Mouse (Mus musculus): Measurements from ENCODE around the gene Rab36. TPM values are rescaled to one million over a fixed set of nuclear protein-coding genes. Genes with fewer than 3 reads are reported as not detected.
A peak's percentile ranks its signal among the peaks of the same experiment; 100 is the strongest.

Gene Rab36
- 1.5 TPM in 2 replicates for polyA plus RNA-seq (2015; fragmentation: Nextera tagmentation; extraction: Ambion mirVana)

GRCm38 (mm10) chr10:75036883-75037379, at the start of gene Rab36:
Gene Rab36 (plus strand): TSS chr10:75037058.
- WGBS (ENCODE audit: insufficient replicate concordance), result under 1% methylated on average over 36 of the region's 36 CpGs
- H3K4me1 ChIP-seq (ENCODE audit: control insufficient read depth, low read depth, low read length), result peaks cover 3% of the 10 kb centered on the region
- no peak within 1 kb of the TSS for H3K27ac ChIP-seq (ENCODE audit: low read length)
- H3K27me3 ChIP-seq (ENCODE audit: control insufficient read depth, insufficient read depth, low read depth, low read length), result no peaks in the 10 kb centered on the region
- peak within 1 kb of the TSS; percentile 47 for H3K4me3 ChIP-seq (ENCODE audit: low read depth, low read length)
- peak within 1 kb of the TSS; percentile 64 for H3K4me2 ChIP-seq (ENCODE audit: low read depth, low read length)
- ATAC-seq (ENCODE audit: low read depth), result peak; percentile 93
- no peaks in the 10 kb centered on the region for H3K36me3 ChIP-seq (ENCODE audit: control insufficient read depth, insufficient read depth)
- H3K9ac ChIP-seq (ENCODE audit: low read depth, low read length), result peak within 1 kb of the TSS; percentile 28; the same call in 1 of the 2 replicates
- H3K9me3 ChIP-seq (replicated peaks; ENCODE audit: control insufficient read depth, low read length), result no peaks in the 10 kb centered on the region

GRCm38 (mm10) chr10:74987698-74988470, 49.0 kb upstream of the Rab36 start:
- Histone ChIP-seq H3K27ac (ENCODE audit: low read length) (no peak overlapping the region), H3K4me1 (ENCODE audit: control insufficient read depth, low read depth, low read length) (no peaks in the 10 kb centered on the region), H3K4me2 (ENCODE audit: low read depth, low read length) (no peak overlapping the region), H3K4me3 (ENCODE audit: low read depth, low read length) (no peak overlapping the region), H3K36me3 (ENCODE audit: control insufficient read depth, insufficient read depth) (no peaks in the 10 kb centered on the region), H3K9me3 (replicated peaks; ENCODE audit: control insufficient read depth, low read length) (no peaks in the 10 kb centered on the region), H3K27me3 (ENCODE audit: control insufficient read depth, insufficient read depth, low read depth, low read length) (no peaks in the 10 kb centered on the region), H3K9ac (ENCODE audit: low read depth, low read length) (no peak overlapping the region)
- peak; percentile 38 for ATAC-seq (ENCODE audit: low read depth)
- 19% methylated on average over 13 of the region's 14 CpGs for WGBS (ENCODE audit: insufficient replicate concordance)

- H3K4me3 ChIP-seq (ENCODE audit: low read depth, low read length), result no peak overlapping the region
- no peaks in the 10 kb centered on the region for H3K36me3 ChIP-seq (ENCODE audit: control insufficient read depth, insufficient read depth)
- no peak overlapping the region for H3K4me2 ChIP-seq (ENCODE audit: low read depth, low read length)
- 45% methylated on average over 4 of the region's 4 CpGs for WGBS (ENCODE audit: insufficient replicate concordance)
- H3K27me3 ChIP-seq (ENCODE audit: control insufficient read depth, insufficient read depth, low read depth, low read length), result no peaks in the 10 kb centered on the region
- no peak overlapping the region for H3K27ac ChIP-seq (ENCODE audit: low read length)
- ATAC-seq (ENCODE audit: low read depth), result no peak
- H3K4me1 ChIP-seq (ENCODE audit: control insufficient read depth, low read depth, low read length), result no peaks in the 10 kb centered on the region
- no peak overlapping the region for H3K9ac ChIP-seq (ENCODE audit: low read depth, low read length)
- no peaks in the 10 kb centered on the region for H3K9me3 ChIP-seq (replicated peaks; ENCODE audit: control insufficient read depth, low read length)
Measured at GRCm38 (mm10) chr10:74989814-74990213, 47.0 kb upstream of the Rab36 start.

GRCm38 (mm10) chr10:74990584-74991322, 46.1 kb upstream of the Rab36 start:
- Histone ChIP-seq H3K27me3 (ENCODE audit: control insufficient read depth, insufficient read depth, low read depth, low read length) (no peaks in the 10 kb centered on the region; the same call in 1 of the 2 replicates), H3K9me3 (replicated peaks; ENCODE audit: control insufficient read depth, low read length) (no peaks in the 10 kb centered on the region), H3K4me3 (ENCODE audit: low read depth, low read length) (no peak overlapping the region), H3K9ac (ENCODE audit: low read depth, low read length) (no peak overlapping the region), H3K4me1 (ENCODE audit: control insufficient read depth, low read depth, low read length) (no peaks in the 10 kb centered on the region), H3K4me2 (ENCODE audit: low read depth, low read length) (no peak overlapping the region), H3K36me3 (ENCODE audit: control insufficient read depth, insufficient read depth) (no peaks in the 10 kb centered on the region), H3K27ac (ENCODE audit: low read length) (no peak overlapping the region)
- WGBS (ENCODE audit: insufficient replicate concordance), result 60% methylated on average over 26 of the region's 26 CpGs
- ATAC-seq (ENCODE audit: low read depth), result no peak

- no peak overlapping the region for H3K27ac ChIP-seq (ENCODE audit: low read length)
- no peaks in the 10 kb centered on the region for H3K9me3 ChIP-seq (replicated peaks; ENCODE audit: control insufficient read depth, low read length)
- WGBS (ENCODE audit: insufficient replicate concordance), result 26% methylated on average over 5 of the region's 5 CpGs
- no peaks in the 10 kb centered on the region for H3K4me1 ChIP-seq (ENCODE audit: control insufficient read depth, low read depth, low read length)
- no peaks in the 10 kb centered on the region for H3K36me3 ChIP-seq (ENCODE audit: control insufficient read depth, insufficient read depth)
- no peak overlapping the region for H3K4me3 ChIP-seq (ENCODE audit: low read depth, low read length)
- no peak for ATAC-seq (ENCODE audit: low read depth)
- no peak overlapping the region for H3K9ac ChIP-seq (ENCODE audit: low read depth, low read length)
- no peaks in the 10 kb centered on the region; the same call in 1 of the 2 replicates for H3K27me3 ChIP-seq (ENCODE audit: control insufficient read depth, insufficient read depth, low read depth, low read length)
- H3K4me2 ChIP-seq (ENCODE audit: low read depth, low read length), result no peak overlapping the region
Measured at GRCm38 (mm10) chr10:74994863-74995262, 42.0 kb upstream of the Rab36 start.

GRCm38 (mm10) chr10:74995377-74995776, 41.5 kb upstream of the Rab36 start:
- Histone ChIP-seq H3K4me3 (ENCODE audit: low read depth, low read length) (no peak overlapping the region), H3K27me3 (ENCODE audit: control insufficient read depth, insufficient read depth, low read depth, low read length) (no peaks in the 10 kb centered on the region; the same call in 1 of the 2 replicates), H3K9me3 (replicated peaks; ENCODE audit: control insufficient read depth, low read length) (no peaks in the 10 kb centered on the region), H3K27ac (ENCODE audit: low read length) (no peak overlapping the region), H3K9ac (ENCODE audit: low read depth, low read length) (no peak overlapping the region), H3K36me3 (ENCODE audit: control insufficient read depth, insufficient read depth) (no peaks in the 10 kb centered on the region), H3K4me1 (ENCODE audit: control insufficient read depth, low read depth, low read length) (no peaks in the 10 kb centered on the region), H3K4me2 (ENCODE audit: low read depth, low read length) (no peak overlapping the region)
- ATAC-seq (ENCODE audit: low read depth), result no peak
- 17% methylated on average over 17 of the region's 17 CpGs for WGBS (ENCODE audit: insufficient replicate concordance)

- WGBS (ENCODE audit: insufficient replicate concordance), result 71% methylated on average over 8 of the region's 8 CpGs
- no peaks in the 10 kb centered on the region for H3K9me3 ChIP-seq (replicated peaks; ENCODE audit: control insufficient read depth, low read length)
- H3K4me2 ChIP-seq (ENCODE audit: low read depth, low read length), result no peak overlapping the region
Measured at GRCm38 (mm10) chr10:75001391-75001790, 35.5 kb upstream of the Rab36 start.

GRCm38 (mm10) chr10:75004067-75004466, 32.8 kb upstream of the Rab36 start:
- no peak overlapping the region for H3K9ac ChIP-seq (ENCODE audit: low read depth, low read length)
- no peaks in the 10 kb centered on the region for H3K9me3 ChIP-seq (replicated peaks; ENCODE audit: control insufficient read depth, low read length)
- 0 out of 2 replicates have a peak, but pooled peaks have one; percentile 21 for ATAC-seq (ENCODE audit: low read depth)
- no peaks in the 10 kb centered on the region; the same call in 1 of the 2 replicates for H3K4me1 ChIP-seq (ENCODE audit: control insufficient read depth, low read depth, low read length)
- 31% methylated on average over 3 of the region's 3 CpGs for WGBS (ENCODE audit: insufficient replicate concordance)
- no peaks in the 10 kb centered on the region for H3K36me3 ChIP-seq (ENCODE audit: control insufficient read depth, insufficient read depth)
- H3K4me3 ChIP-seq (ENCODE audit: low read depth, low read length), result no peak overlapping the region
- no peaks in the 10 kb centered on the region for H3K27me3 ChIP-seq (ENCODE audit: control insufficient read depth, insufficient read depth, low read depth, low read length)
- H3K4me2 ChIP-seq (ENCODE audit: low read depth, low read length), result no peak overlapping the region
- no peak overlapping the region for H3K27ac ChIP-seq (ENCODE audit: low read length)

More at GRCm38 (mm10) chr10:75001391-75001790, 35.5 kb upstream of the Rab36 start:
- no peak for ATAC-seq (ENCODE audit: low read depth)
- Histone ChIP-seq H3K4me3 (ENCODE audit: low read depth, low read length) (no peak overlapping the region), H3K27me3 (ENCODE audit: control insufficient read depth, insufficient read depth, low read depth, low read length) (no peaks in the 10 kb centered on the region), H3K9ac (ENCODE audit: low read depth, low read length) (no peak overlapping the region), H3K36me3 (ENCODE audit: control insufficient read depth, insufficient read depth) (no peaks in the 10 kb centered on the region), H3K4me1 (ENCODE audit: control insufficient read depth, low read depth, low read length) (no peaks in the 10 kb centered on the region; the same call in 1 of the 2 replicates), H3K27ac (ENCODE audit: low read length) (no peak overlapping the region)
